Mouse (Mus musculus) E14TG2a.4 (cell line): Measurements from ENCODE around the gene Gm17018.

ENCODE experiments used
- CTCF ChIP-seq: conservative IDR thresholded peaks from 2 replicates; pipeline ENCODE4 v1.5.1; 2014; ENCODE audit warnings: low read length
- NANOG ChIP-seq: IDR thresholded peaks from 2 replicates; pipeline ENCODE4 v1.6.1; 2014; ENCODE audit warnings: borderline replicate concordance, low read length, mixed read lengths

GRCm38 (mm10) chr19:45516264-45516663 lies 44.2 kb upstream of the Gm17018 start:
- TF ChIP-seq CTCF (no peak), NANOG (no peak)
